Comparison of ENCODE assay signal across 13 mouse cellular contexts in the genomic region with DNA sequence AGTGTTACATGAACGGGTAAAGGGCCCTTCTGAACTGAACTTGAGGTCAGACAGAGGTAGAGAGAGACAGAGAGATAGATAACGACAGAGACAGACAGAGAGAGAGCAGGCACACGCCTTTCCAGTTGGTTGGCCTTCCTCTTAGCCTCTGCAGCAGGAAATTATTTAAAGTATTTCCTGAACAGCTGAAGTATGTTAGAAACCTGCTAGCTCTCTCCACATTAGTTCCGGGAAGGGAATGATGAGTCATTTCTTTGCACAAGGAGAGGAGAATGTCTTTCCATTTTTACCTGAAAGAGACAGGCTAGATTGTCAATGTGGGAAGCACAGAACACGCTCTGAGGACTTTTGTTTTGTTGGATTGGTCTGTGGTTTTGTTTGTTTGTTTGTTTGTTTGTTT. TPM values are rescaled to one million over a fixed set of nuclear protein-coding genes. Genes with fewer than 3 reads are reported as not detected.
DNase-seq lines count a peak whose midpoint lies in the region; ATAC-seq and TF ChIP-seq lines count a peak whose summit lies in the region.
"Had no signal": no experiment of that assay in that cellular context is flagged by ENCODE, and none has a peak within 500 bp of the region (broad histone marks: within the 10 kb centered on the region; RNA-seq: fewer than 3 reads in every experiment).

No protein-coding gene starts in this region.

- H3K36me3 ChIP-seq in kidney, embryonic 14.5 days (ENCODE audit: control insufficient read depth, insufficient read depth, low read length) = peaks cover 5% of the 10 kb centered on the region
- H3K36me3 ChIP-seq in lung, postnatal 0 days (ENCODE audit: insufficient read depth, low read length) = no peaks in the 10 kb centered on the region

- ATAC-seq in kidney, embryonic 14.5 days (ENCODE audit: low FRiP score, low TSS enrichment) = no peak
- ATAC-seq in lung, postnatal 0 days = peak; percentile 63
- ATAC-seq: hindbrain, postnatal 0 days had no signal

- TF ChIP-seq CTCF in lung, postnatal 0 days (IDR thresholded peaks at IDR 0.05) = no peak
- TF ChIP-seq CTCF in lung, adult 2 months (IDR thresholded peaks at IDR 0.05; ENCODE audit: insufficient read depth, low read length) = no peak
- no peak for TF ChIP-seq CTCF in cortical plate, adult 2 months (IDR thresholded peaks at IDR 0.05; ENCODE audit: extremely low read depth, insufficient read depth, low read length)

- H3K4me1 ChIP-seq in kidney, embryonic 14.5 days (ENCODE audit: control insufficient read depth, insufficient read depth, low read length) = no peaks in the 10 kb centered on the region
- H3K4me1 ChIP-seq in lung, postnatal 0 days (ENCODE audit: insufficient read depth, low read depth, low read length) = no peaks in the 10 kb centered on the region
- H3K4me1 ChIP-seq in lung, adult 2 months (ENCODE audit: control insufficient read depth, insufficient read depth, low read length) = no peaks in the 10 kb centered on the region
- peaks cover 2% of the 10 kb centered on the region; the same call in 1 of the 2 replicates for H3K4me1 ChIP-seq in cortical plate, adult 2 months (ENCODE audit: control insufficient read depth, insufficient read depth, low read length)

- WGBS in kidney, embryonic 14.5 days = 33% methylated on average over 5 of the region's 5 CpGs
- WGBS in lung, postnatal 0 days = 10% methylated on average over 5 of the region's 5 CpGs
- WGBS in lung, adult 2 months = 15% methylated on average over 5 of the region's 5 CpGs

- no peaks in the 10 kb centered on the region for H3K9me3 ChIP-seq in kidney, embryonic 14.5 days (ENCODE audit: control insufficient read depth, low read length)
- H3K9me3 ChIP-seq in lung, postnatal 0 days (ENCODE audit: low read length) = no peaks in the 10 kb centered on the region

- DNase-seq in kidney, postnatal 36 days = no peak
- DNase-seq in lung, postnatal 0 days (ENCODE audit: low spot score) = peak; percentile 92
- no peak for DNase-seq in lung, adult 2 months
- peak; percentile 29 for DNase-seq in yolk sac, embryonic 10.5 days (ENCODE audit: low spot score)
- DNase-seq in adipocyte (ENCODE audit: low spot score) = no peak
- DNase-seq: cerebellum, adult 9-11 months; gastrocnemius, postnatal 36 days; thymus, adult 2 months had no signal

- peak overlapping the region; percentile 48; the same call in 1 of the 2 replicates for H3K27ac ChIP-seq in kidney, embryonic 14.5 days (ENCODE audit: low read depth, low read length)
- peak overlapping the region; percentile 39 for H3K27ac ChIP-seq in lung, postnatal 0 days (ENCODE audit: low read length)
- peak overlapping the region; percentile 10; the same call in 1 of the 2 replicates for H3K27ac ChIP-seq in cortical plate, adult 2 months (ENCODE audit: insufficient read depth, low read length)
- H3K27ac ChIP-seq: hindbrain, postnatal 0 days; liver, embryonic 14.5 days had no signal

- no peak overlapping the region for H3K9ac ChIP-seq in kidney, embryonic 14.5 days (ENCODE audit: low read depth, low read length)
- H3K9ac ChIP-seq in lung, postnatal 0 days (replicated peaks; ENCODE audit: low read depth) = no peak overlapping the region
- H3K9ac ChIP-seq: liver, embryonic 14.5 days had no signal

- H3K4me2 ChIP-seq in kidney, embryonic 14.5 days (replicated peaks; ENCODE audit: low read depth, low read length) = no peak overlapping the region
- H3K4me2 ChIP-seq in lung, postnatal 0 days (replicated peaks; ENCODE audit: low read depth, low read length) = no peak overlapping the region

- no peak overlapping the region for H3K4me3 ChIP-seq in kidney, embryonic 14.5 days (ENCODE audit: low read length)
- no peak overlapping the region for H3K4me3 ChIP-seq in lung, postnatal 0 days (ENCODE audit: low read depth, low read length)
- H3K4me3 ChIP-seq in lung, adult 2 months (replicated peaks; ENCODE audit: extremely low read depth, low read depth, low read length) = no peak overlapping the region
- no peak overlapping the region for H3K4me3 ChIP-seq in cortical plate, adult 2 months (ENCODE audit: insufficient read depth, low read length)

- H3K27me3 ChIP-seq in kidney, embryonic 14.5 days (ENCODE audit: control insufficient read depth, insufficient read depth, low read length) = no peaks in the 10 kb centered on the region
- H3K27me3 ChIP-seq in lung, postnatal 0 days (replicated peaks; ENCODE audit: insufficient read depth, low read length) = no peaks in the 10 kb centered on the region
- H3K27me3 ChIP-seq: Patski had no signal

- TF ChIP-seq EP300 in lung, postnatal 0 days (IDR thresholded peaks at IDR 0.05) = peak; percentile 86

- no peak for TF ChIP-seq POLR2A in lung, adult 2 months (IDR thresholded peaks at IDR 0.05; ENCODE audit: borderline replicate concordance, extremely low read depth, low read depth, low read length)
- no peak for TF ChIP-seq POLR2A in cortical plate, adult 2 months (IDR thresholded peaks at IDR 0.05; ENCODE audit: extremely low read depth, insufficient read depth, low read length)

RNA-seq across cellular contexts. Expression of a gene that starts 17.0 kb away (rescaled TPM):
- 403 and 460 TPM in 2 replicates for polyA plus RNA-seq in kidney, embryonic 14.5 days (2014; fragmentation: Nextera tagmentation; extraction: Ambion mirVana)
- polyA plus RNA-seq in lung, postnatal 0 days (2015; fragmentation: Nextera tagmentation; extraction: Ambion mirVana) = 83.6 and 97.1 TPM in 2 replicates
- 3.0 and 13.6 TPM in 2 replicates for polyA plus RNA-seq in lung, adult 2 months (2012; rRNA removed)
- polyA plus RNA-seq in cortical plate, adult 2 months (2012; rRNA removed) = 30.6 and 32.4 TPM in 2 replicates

RNA-seq across cellular contexts. Expression of a gene that starts 43.1 kb away (rescaled TPM):
- 3.1 and 3.4 TPM in 2 replicates for polyA plus RNA-seq in kidney, embryonic 14.5 days (2014; fragmentation: Nextera tagmentation; extraction: Ambion mirVana)
- 51.8 and 56.2 TPM in 2 replicates for polyA plus RNA-seq in lung, postnatal 0 days (2015; fragmentation: Nextera tagmentation; extraction: Ambion mirVana)
- 39.7 and 53.1 TPM in 2 replicates for polyA plus RNA-seq in lung, adult 2 months (2012; rRNA removed)
- polyA plus RNA-seq in cortical plate, adult 2 months (2012; rRNA removed) = 3.8 and 4.3 TPM in 2 replicates

Comparison
In these comparisons a context has a peak if more than half of its experiments do, and no peak if none do; other contexts are left out.
1. DNase-seq: peak in lung, postnatal 0 days (single experiment) and yolk sac, embryonic 10.5 days (single experiment); none in kidney, postnatal 36 days (0 of 2), lung, adult 2 months (single experiment) and adipocyte (single experiment).
2. Peak in every context shown above with its lines, with median percentiles within 50 percentile points of each other: H3K27ac ChIP-seq.